Mouse (Mus musculus) liver, embryonic 11.5 days (tissue): Measurements from ENCODE around the gene C1qtnf4. TPM values are rescaled to one million over a fixed set of nuclear protein-coding genes. Genes with fewer than 3 reads are reported as not detected.

Experiments used
- ATAC-seq: fragments of 200-750 bp; cut with Nextera tagmentation; replicated peaks from 2 replicates; pipeline ENCODE4 v1.8.0; 2017; ENCODE audit warnings: moderate number of reproducible peaks, mild to moderate bottlenecking, moderate TSS enrichment, moderate library complexity; ENCODE audit not compliant: low FRiP score
- DNase-seq: peaks from one replicate; pipeline ENCODE4 v3.0.0-alpha.2; 2017; ENCODE audit warnings: low spot score
- H3K27ac ChIP-seq: fragments of 300-500 bp; sonication (generic); 2 replicates; pipeline ENCODE4 v1.5.1; 2014; ENCODE audit warnings: mild to moderate bottlenecking, low read depth, low read length, control low read depth
- H3K27me3 ChIP-seq: fragments of 300-500 bp; sonication (generic); replicated peaks from 2 replicates; pipeline ENCODE4 v1.6.1; 2014; ENCODE audit warnings: low read length, mixed read lengths; ENCODE audit not compliant: control insufficient read depth, insufficient read depth
- H3K36me3 ChIP-seq: fragments of 300-500 bp; sonication (generic); 2 replicates; pipeline ENCODE4 v1.6.1; 2014; ENCODE audit warnings: mild to moderate bottlenecking, low read length, moderate library complexity, mixed read lengths; ENCODE audit not compliant: control insufficient read depth, insufficient read depth
- H3K4me1 ChIP-seq: fragments of 300-500 bp; sonication (generic); replicated peaks from 2 replicates; pipeline ENCODE4 v1.6.1; 2014; ENCODE audit warnings: low read length, mixed read lengths; ENCODE audit not compliant: control insufficient read depth, insufficient read depth
- H3K4me2 ChIP-seq: fragments of 300-500 bp; sonication (generic); 2 replicates; pipeline ENCODE4 v1.6.1; 2014; ENCODE audit warnings: mild to moderate bottlenecking, control low read depth, moderate library complexity
- H3K4me3 ChIP-seq: fragments of 300-500 bp; sonication (generic); 2 replicates; pipeline ENCODE4 v1.5.1; 2014; ENCODE audit warnings: low read depth, low read length, control low read depth
- H3K9ac ChIP-seq: fragments of 300-500 bp; sonication (generic); 2 replicates; pipeline ENCODE4 v1.6.1; 2014; ENCODE audit warnings: low read depth, low read length, control low read depth
- H3K9me3 ChIP-seq: fragments of 300-500 bp; sonication (generic); 2 replicates; pipeline ENCODE4 v1.6.1; 2016; ENCODE audit warnings: low read length, inconsistent platforms, mixed read lengths; ENCODE audit not compliant: control insufficient read depth
- WGBS: fragments of 180-500 bp; shearing (Covaris S2); extraction: QIAGEN DNeasy Blood & Tissue Kit; methylation state at CpG from one replicate; pipeline ENCODE4 v1.1.7; 2014; 5-methylcytosine and 5-hydroxymethylcytosine counted together
- polyA plus RNA-seq: library from polyadenylated mRNA; unstranded; fragments of >200 nt; fragmentation: Nextera tagmentation; extraction: Ambion mirVana; gene quantifications from 2 replicates; pipeline ENCODE4 v1.2.1, GENCODE M21; 2014

Gene C1qtnf4
- polyA plus RNA-seq = 6.6 and 6.9 TPM in 2 replicates

- ATAC-seq = no peak
- Histone ChIP-seq H3K9me3 (no peaks in the 10 kb centered on the region), H3K27ac (no peak within 1 kb of the TSS), H3K9ac (peak within 1 kb of the TSS; percentile 50), H3K4me2 (peak within 1 kb of the TSS; percentile 88), H3K36me3 (no peaks in the 10 kb centered on the region), H3K4me3 (peak within 1 kb of the TSS; percentile 55), H3K27me3 (peaks cover 75% of the 10 kb centered on the region), H3K4me1 (peaks cover 16% of the 10 kb centered on the region)
- DNase-seq = no peak
- 3% methylated on average over 45 of the region's 45 CpGs for WGBS
Observed at GRCm38 (mm10) chr2:90885218-90886041, at the start of gene C1qtnf4. C1qtnf4 (plus strand) TSS chr2:90885860.

- 93% methylated on average over 2 of the region's 2 CpGs for WGBS
- Histone ChIP-seq H3K9me3 (no peaks in the 10 kb centered on the region), H3K27ac (no peak overlapping the region), H3K9ac (no peak overlapping the region), H3K4me1 (no peaks in the 10 kb centered on the region), H3K36me3 (no peaks in the 10 kb centered on the region), H3K4me2 (no peak overlapping the region), H3K4me3 (no peak overlapping the region), H3K27me3 (no peaks in the 10 kb centered on the region; the same call in 1 of the 2 replicates)
- DNase-seq = no peak
- no peak for ATAC-seq
Observed at GRCm38 (mm10) chr2:90838621-90839020, 47.0 kb upstream of the C1qtnf4 start.

- Histone ChIP-seq H3K4me2 (no peak overlapping the region), H3K27ac (no peak overlapping the region), H3K4me3 (no peak overlapping the region), H3K9me3 (no peaks in the 10 kb centered on the region), H3K36me3 (no peaks in the 10 kb centered on the region), H3K27me3 (no peaks in the 10 kb centered on the region), H3K4me1 (peaks cover 11% of the 10 kb centered on the region), H3K9ac (no peak overlapping the region)
- ATAC-seq (no peak), DNase-seq (no peak)
- 79% methylated on average over 1 of the region's 1 CpGs for WGBS
Observed at GRCm38 (mm10) chr2:90843666-90844065, 42.0 kb upstream of the C1qtnf4 start.

GRCm38 (mm10) chr2:90844262-90844661, 41.4 kb upstream of the C1qtnf4 start:
- no peak overlapping the region for H3K9ac ChIP-seq
- no peaks in the 10 kb centered on the region for H3K36me3 ChIP-seq
- ATAC-seq (no peak), DNase-seq (no peak)
- 77% methylated on average over 5 of the region's 5 CpGs for WGBS
- no peak overlapping the region for H3K4me3 ChIP-seq
- no peaks in the 10 kb centered on the region for H3K9me3 ChIP-seq
- no peak overlapping the region for H3K4me2 ChIP-seq
- no peak overlapping the region for H3K27ac ChIP-seq
- H3K27me3 ChIP-seq = no peaks in the 10 kb centered on the region
- peaks cover 11% of the 10 kb centered on the region for H3K4me1 ChIP-seq

GRCm38 (mm10) chr2:90845234-90845633, 40.4 kb upstream of the C1qtnf4 start:
- ATAC-seq = no peak
- Histone ChIP-seq H3K27ac (no peak overlapping the region), H3K9me3 (no peaks in the 10 kb centered on the region), H3K9ac (no peak overlapping the region), H3K4me1 (peaks cover 11% of the 10 kb centered on the region), H3K4me2 (no peak overlapping the region), H3K4me3 (no peak overlapping the region), H3K27me3 (no peaks in the 10 kb centered on the region), H3K36me3 (peaks cover under 1% of the 10 kb centered on the region; the same call in 1 of the 2 replicates)
- no peak for DNase-seq
- 66% methylated on average over 5 of the region's 5 CpGs for WGBS

GRCm38 (mm10) chr2:90846171-90846570, 39.5 kb upstream of the C1qtnf4 start:
- Histone ChIP-seq H3K4me2 (peak overlapping the region; percentile 82), H3K27me3 (no peaks in the 10 kb centered on the region), H3K4me1 (peaks cover 11% of the 10 kb centered on the region), H3K27ac (no peak overlapping the region; the same call in 1 of the 2 replicates), H3K9me3 (no peaks in the 10 kb centered on the region), H3K36me3 (peaks cover 8% of the 10 kb centered on the region; the same call in 1 of the 2 replicates), H3K9ac (peak overlapping the region; percentile 43), H3K4me3 (peak overlapping the region; percentile 73)
- WGBS = 52% methylated on average over 6 of the region's 6 CpGs
- no peak for ATAC-seq
- DNase-seq = no peak

GRCm38 (mm10) chr2:90846597-90846954, 39.1 kb upstream of the C1qtnf4 start:
- peak overlapping the region; percentile 43 for H3K9ac ChIP-seq
- ATAC-seq (peak; percentile 38), DNase-seq (no peak)
- H3K9me3 ChIP-seq = no peaks in the 10 kb centered on the region
- H3K27ac ChIP-seq = 0 out of 2 replicates have a peak overlapping the region, but pooled peaks have one; percentile 3
- peak overlapping the region; percentile 82 for H3K4me2 ChIP-seq
- H3K36me3 ChIP-seq = peaks cover 10% of the 10 kb centered on the region
- H3K27me3 ChIP-seq = no peaks in the 10 kb centered on the region
- 6% methylated on average over 8 of the region's 8 CpGs for WGBS
- peak overlapping the region; percentile 73 for H3K4me3 ChIP-seq
- peaks cover 11% of the 10 kb centered on the region for H3K4me1 ChIP-seq

- Histone ChIP-seq H3K27ac (peak within 1 kb of the TSS; percentile 62), H3K36me3 (peaks cover 14% of the 10 kb centered on the region), H3K4me2 (peak within 1 kb of the TSS; percentile 82), H3K4me3 (peak within 1 kb of the TSS; percentile 73), H3K27me3 (no peaks in the 10 kb centered on the region), H3K9ac (peak within 1 kb of the TSS; percentile 81), H3K9me3 (no peaks in the 10 kb centered on the region), H3K4me1 (peaks cover 11% of the 10 kb centered on the region)
- ATAC-seq = peak; percentile 95
- peak; percentile 96 for DNase-seq
- WGBS = under 1% methylated on average over 67 of the region's 67 CpGs
Observed at GRCm38 (mm10) chr2:90846955-90847680, 38.5 kb upstream of the C1qtnf4 start, which contains the start of gene Mtch2. Mtch2 (plus strand) TSS chr2:90847155.
